Mouse (Mus musculus): Measurements from ENCODE around the gene Trim44.

Gene Trim44

GRCm38 (mm10) chr2:102407363-102408184 is at the start of gene Trim44:
Gene Trim44, minus strand, starts transcription at chr2:102407828.
- DNase-seq (ENCODE audit: low read depth) = no peak

GRCm38 (mm10) chr2:102455126-102455525 is 47.5 kb upstream of the Trim44 start:
- no peak for DNase-seq (ENCODE audit: low read depth)

GRCm38 (mm10) chr2:102453447-102453846 is 45.8 kb upstream of the Trim44 start:
- DNase-seq (ENCODE audit: low read depth) = no peak

GRCm38 (mm10) chr2:102451671-102452549 is 44.3 kb upstream of the Trim44 start, which contains the start of gene Fjx1:
Gene Fjx1, minus strand, starts transcription at chr2:102452499.
- DNase-seq (ENCODE audit: low read depth) = no peak

- DNase-seq (ENCODE audit: low read depth) = no peak
Observed at GRCm38 (mm10) chr2:102450761-102451670, 43.4 kb upstream of the Trim44 start.

- DNase-seq (ENCODE audit: low read depth) = no peak
Observed at GRCm38 (mm10) chr2:102450248-102450760, 42.7 kb upstream of the Trim44 start.

GRCm38 (mm10) chr2:102449630-102450247 is 42.1 kb upstream of the Trim44 start:
- DNase-seq (ENCODE audit: low read depth) = no peak

GRCm38 (mm10) chr2:102449056-102449455 is 41.4 kb upstream of the Trim44 start:
- no peak for DNase-seq (ENCODE audit: low read depth)

GRCm38 (mm10) chr2:102447831-102448230 is 40.2 kb upstream of the Trim44 start:
- DNase-seq (ENCODE audit: low read depth) = no peak

GRCm38 (mm10) chr2:102446851-102447250 is 39.2 kb upstream of the Trim44 start:
- no peak for DNase-seq (ENCODE audit: low read depth)

GRCm38 (mm10) chr2:102437357-102438030 is 29.9 kb upstream of the Trim44 start:
- no peak for DNase-seq (ENCODE audit: low read depth)

- DNase-seq (ENCODE audit: low read depth) = no peak
Observed at GRCm38 (mm10) chr2:102433879-102434278, 26.3 kb upstream of the Trim44 start.

GRCm38 (mm10) chr2:102431084-102431483 is 23.5 kb upstream of the Trim44 start:
- DNase-seq (ENCODE audit: low read depth) = no peak

GRCm38 (mm10) chr2:102427974-102428373 is 20.3 kb upstream of the Trim44 start:
- no peak for DNase-seq (ENCODE audit: low read depth)

- no peak for DNase-seq (ENCODE audit: low read depth)
Observed at GRCm38 (mm10) chr2:102426434-102426833, 18.8 kb upstream of the Trim44 start.

GRCm38 (mm10) chr2:102416149-102416743 is 8.6 kb upstream of the Trim44 start:
- DNase-seq (ENCODE audit: low read depth) = no peak

GRCm38 (mm10) chr2:102412738-102413137 is 5.1 kb upstream of the Trim44 start:
- DNase-seq (ENCODE audit: low read depth) = no peak

- DNase-seq (ENCODE audit: low read depth) = no peak
Observed at GRCm38 (mm10) chr2:102410615-102411014, 3.0 kb upstream of the Trim44 start.

GRCm38 (mm10) chr2:102409741-102410140 is 2.1 kb upstream of the Trim44 start:
- DNase-seq (ENCODE audit: low read depth) = no peak

All from fibroblast of lung, adult 2 months (primary cell).